Mouse (Mus musculus) kidney, embryonic 14.5 days (tissue): ENCODE data around the gene Tnip3. TPM values are rescaled to one million over a fixed set of nuclear protein-coding genes. Genes with fewer than 3 reads are reported as not detected.

Experiments
- ATAC-seq: fragments of 200-750 bp; cut with Nextera tagmentation; 2 replicates; pipeline ENCODE4 v1.8.0; 2017; ENCODE audit warnings: moderate number of reproducible peaks, mild to moderate bottlenecking, moderate TSS enrichment, moderate library complexity; ENCODE audit not compliant: low FRiP score, low TSS enrichment
- H3K27ac ChIP-seq: fragments of 300-500 bp; sonication (generic); 2 replicates; pipeline ENCODE4 v1.5.1; 2014; ENCODE audit warnings: low read depth, mild to moderate bottlenecking, low read length, moderate library complexity, mixed read lengths
- H3K27me3 ChIP-seq: fragments of 300-500 bp; sonication (generic); 2 replicates; pipeline ENCODE4 v1.6.1; 2014; ENCODE audit warnings: mild to moderate bottlenecking, low read length; ENCODE audit not compliant: control insufficient read depth, insufficient read depth
- H3K36me3 ChIP-seq: fragments of 300-500 bp; sonication (generic); 2 replicates; pipeline ENCODE4 v1.6.1; 2014; ENCODE audit warnings: low read length, mixed read lengths; ENCODE audit not compliant: control insufficient read depth, insufficient read depth
- H3K4me1 ChIP-seq: fragments of 300-500 bp; sonication (generic); 2 replicates; pipeline ENCODE4 v1.6.1; 2014; ENCODE audit warnings: low read length, mixed read lengths; ENCODE audit not compliant: control insufficient read depth, insufficient read depth
- H3K4me2 ChIP-seq: fragments of 300-500 bp; sonication (generic); replicated peaks from 2 replicates; pipeline ENCODE4 v1.6.1; 2014; ENCODE audit warnings: low read depth, mild to moderate bottlenecking, low read length
- H3K4me3 ChIP-seq: fragments of 300-500 bp; sonication (generic); 2 replicates; pipeline ENCODE4 v1.5.1; 2014; ENCODE audit warnings: mild to moderate bottlenecking, low read length
- H3K9ac ChIP-seq: fragments of 300-500 bp; sonication (generic); 2 replicates; pipeline ENCODE4 v1.6.1; 2014; ENCODE audit warnings: low read depth, mild to moderate bottlenecking, low read length, moderate library complexity
- H3K9me3 ChIP-seq: fragments of 300-500 bp; sonication (generic); 2 replicates; pipeline ENCODE4 v1.6.1; 2016; ENCODE audit warnings: low read length; ENCODE audit not compliant: control insufficient read depth
- WGBS: fragments of 180-500 bp; shearing (Covaris S2); extraction: QIAGEN DNeasy Blood & Tissue Kit; methylation state at CpG from one replicate; pipeline ENCODE4 v1.1.7; 2014; 5-methylcytosine and 5-hydroxymethylcytosine counted together
- polyA plus RNA-seq: library from polyadenylated mRNA; unstranded; fragments of >200 nt; fragmentation: Nextera tagmentation; extraction: Ambion mirVana; gene quantifications from 2 replicates; pipeline ENCODE4 v1.2.1, GENCODE M21; 2014

Tnip3 gene
- polyA plus RNA-seq, 1 experiment from 2014 or later, result not detected

DNA sequence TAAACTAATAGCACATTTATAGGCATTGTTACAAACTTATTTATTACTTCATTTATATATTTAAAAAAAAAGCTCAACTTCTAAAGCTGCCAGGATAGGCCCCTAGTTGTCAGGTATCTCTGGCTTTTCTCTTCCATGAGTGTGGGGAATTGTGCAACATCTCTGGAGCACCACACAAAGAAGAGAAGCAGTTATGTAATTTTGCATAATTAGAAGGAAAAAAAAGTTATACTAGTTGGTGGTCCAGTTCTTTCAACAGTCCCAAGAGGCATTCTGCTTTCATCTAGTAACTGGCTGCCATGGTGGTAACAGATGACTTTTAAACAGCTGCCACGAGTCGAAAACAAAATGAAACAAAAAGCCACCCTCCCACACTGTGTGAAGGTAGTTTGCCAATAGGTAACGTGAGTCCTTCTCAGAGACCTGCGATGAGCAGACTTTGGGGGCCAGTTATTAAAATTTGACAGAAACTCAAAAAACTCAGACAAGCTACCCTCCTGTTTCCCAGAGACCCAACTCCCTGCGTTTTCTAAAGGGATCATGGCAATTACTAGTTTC, 12.3 kb downstream of the Tnip3 start:
- Histone ChIP-seq H3K9me3 (no peaks in the 10 kb centered on the region), H3K9ac (no peak overlapping the region), H3K27ac (no peak overlapping the region), H3K4me2 (no peak overlapping the region), H3K4me3 (no peak overlapping the region), H3K36me3 (no peaks in the 10 kb centered on the region), H3K4me1 (no peaks in the 10 kb centered on the region), H3K27me3 (no peaks in the 10 kb centered on the region)
- no peak for ATAC-seq
- 55% methylated on average over 5 of the region's 5 CpGs for WGBS

DNA sequence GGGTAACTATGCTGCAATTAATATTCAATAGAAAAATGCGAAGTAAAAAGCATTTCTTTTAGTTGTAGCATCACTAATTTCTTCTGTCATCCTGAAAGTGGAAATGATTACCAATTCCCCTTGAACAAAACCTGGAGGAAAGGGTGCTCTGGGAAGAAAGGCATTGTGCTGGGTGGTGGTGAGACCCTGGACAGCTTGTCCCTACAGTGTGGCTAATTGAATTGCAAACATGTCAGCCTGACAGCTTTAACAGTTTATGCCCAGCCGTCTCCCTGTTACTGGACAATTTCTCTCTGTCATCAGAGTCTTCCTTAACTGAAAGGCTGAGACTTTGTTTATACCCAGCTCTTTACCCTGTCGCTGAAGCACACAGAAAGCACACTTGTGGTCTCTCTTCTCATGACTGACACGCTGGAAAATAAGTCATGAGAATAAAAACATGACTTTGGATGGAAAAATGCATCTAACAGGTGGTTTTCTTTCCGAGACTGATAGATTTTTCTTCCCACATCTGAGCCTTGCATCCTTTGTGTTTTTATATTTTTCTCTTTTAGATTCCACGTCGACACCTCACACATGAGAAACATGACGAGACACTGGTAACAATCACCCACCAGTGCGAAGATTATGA, 13.0 kb downstream of the Tnip3 start:
- no peak overlapping the region for H3K4me3 ChIP-seq
- H3K9ac ChIP-seq, result no peak overlapping the region
- 69% methylated on average over 9 of the region's 9 CpGs for WGBS
- no peaks in the 10 kb centered on the region for H3K9me3 ChIP-seq
- no peaks in the 10 kb centered on the region for H3K27me3 ChIP-seq
- H3K4me2 ChIP-seq, result no peak overlapping the region
- H3K27ac ChIP-seq, result no peak overlapping the region
- H3K36me3 ChIP-seq, result no peaks in the 10 kb centered on the region
- no peaks in the 10 kb centered on the region for H3K4me1 ChIP-seq
- no peak for ATAC-seq

- H3K27me3 ChIP-seq, result no peaks in the 10 kb centered on the region
- 72% methylated on average over 3 of the region's 3 CpGs for WGBS
- H3K4me3 ChIP-seq, result no peak overlapping the region
- no peaks in the 10 kb centered on the region for H3K36me3 ChIP-seq
- no peak overlapping the region for H3K27ac ChIP-seq
- no peak for ATAC-seq
- no peak overlapping the region for H3K4me2 ChIP-seq
- no peaks in the 10 kb centered on the region for H3K9me3 ChIP-seq
- H3K9ac ChIP-seq, result no peak overlapping the region
- H3K4me1 ChIP-seq, result no peaks in the 10 kb centered on the region
Observed at GRCm38 (mm10) chr6:65538921-65539320, 13.8 kb downstream of the Tnip3 start.

GRCm38 (mm10) chr6:65540138-65540537, 15.0 kb downstream of the Tnip3 start:
- no peaks in the 10 kb centered on the region for H3K9me3 ChIP-seq
- no peak overlapping the region for H3K4me3 ChIP-seq
- H3K4me1 ChIP-seq, result no peaks in the 10 kb centered on the region
- H3K27me3 ChIP-seq, result no peaks in the 10 kb centered on the region
- no peak for ATAC-seq
- H3K27ac ChIP-seq, result no peak overlapping the region
- 64% methylated on average over 2 of the region's 2 CpGs for WGBS
- H3K4me2 ChIP-seq, result no peak overlapping the region
- H3K9ac ChIP-seq, result no peak overlapping the region
- H3K36me3 ChIP-seq, result no peaks in the 10 kb centered on the region

DNA sequence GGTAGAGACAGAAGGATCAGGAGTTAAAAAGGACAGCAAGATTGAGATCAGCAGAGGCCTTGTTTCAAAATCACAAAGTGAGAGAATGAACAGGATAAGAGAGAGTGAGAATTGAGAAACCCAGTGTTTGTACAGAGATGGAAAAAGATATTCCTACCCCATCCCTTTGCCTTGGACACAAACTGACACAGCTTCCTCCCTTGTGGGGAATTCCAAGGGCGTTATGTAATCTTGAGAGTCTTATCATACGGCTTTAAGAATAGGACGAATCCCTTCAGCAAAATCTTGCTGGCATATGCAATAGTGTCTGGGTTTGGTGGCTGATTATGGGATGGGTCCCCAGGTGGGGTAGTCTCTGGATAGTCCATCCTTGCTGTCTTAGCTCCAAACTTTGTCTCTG, 16.0 kb downstream of the Tnip3 start:
- Histone ChIP-seq H3K9me3 (no peaks in the 10 kb centered on the region), H3K4me1 (no peaks in the 10 kb centered on the region), H3K27me3 (no peaks in the 10 kb centered on the region), H3K36me3 (no peaks in the 10 kb centered on the region), H3K9ac (no peak overlapping the region), H3K27ac (no peak overlapping the region), H3K4me3 (no peak overlapping the region), H3K4me2 (no peak overlapping the region)
- WGBS, result 89% methylated on average over 3 of the region's 3 CpGs
- no peak for ATAC-seq

DNA sequence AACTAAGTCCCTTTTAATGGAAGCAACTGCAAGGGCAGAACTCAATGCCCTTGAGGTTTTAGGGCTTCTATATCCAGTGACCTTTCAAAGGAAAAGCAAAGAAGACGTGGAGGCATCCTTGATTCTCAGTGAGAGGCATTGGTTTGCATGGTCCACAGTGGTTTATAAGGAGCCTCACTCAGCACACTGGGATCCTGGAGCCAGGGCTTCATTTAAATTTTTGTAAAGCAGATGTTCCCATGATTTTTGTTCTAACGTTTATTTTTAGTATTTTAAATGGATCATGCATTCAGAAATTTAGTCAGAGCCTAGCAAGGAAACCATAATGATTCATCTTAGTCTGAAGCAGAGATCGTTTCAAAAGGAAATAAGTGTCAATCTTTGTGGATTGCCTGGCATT, 17.3 kb downstream of the Tnip3 start:
- ATAC-seq, result no peak
- no peak overlapping the region for H3K4me3 ChIP-seq
- 36% methylated on average over 3 of the region's 3 CpGs for WGBS

DNA sequence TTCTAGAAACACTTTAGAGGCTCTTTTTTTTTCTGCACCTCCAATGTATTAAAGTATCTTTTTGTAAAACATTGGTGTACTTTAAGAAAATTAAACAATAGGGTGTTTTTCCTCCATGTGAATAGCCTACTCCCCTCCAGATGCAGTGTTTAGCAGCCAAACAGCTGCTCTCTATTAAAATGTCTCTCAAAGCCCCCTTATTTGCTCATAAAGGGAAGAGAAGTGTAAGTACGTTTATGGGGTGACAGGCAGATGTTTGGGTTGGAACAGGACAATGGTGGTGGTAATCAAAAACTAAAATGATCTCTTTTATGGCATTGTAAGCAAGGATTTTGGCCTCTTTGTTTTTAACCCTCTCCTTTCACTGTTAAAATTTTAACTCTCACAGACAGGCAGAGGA, 17.8 kb downstream of the Tnip3 start:
- Histone ChIP-seq H3K4me1 (no peaks in the 10 kb centered on the region), H3K9me3 (no peaks in the 10 kb centered on the region), H3K4me2 (no peak overlapping the region), H3K27ac (no peak overlapping the region), H3K4me3 (no peak overlapping the region), H3K27me3 (no peaks in the 10 kb centered on the region), H3K9ac (no peak overlapping the region), H3K36me3 (no peaks in the 10 kb centered on the region)
- ATAC-seq, result no peak
- WGBS, result 24% methylated on average over 1 of the region's 1 CpGs

More for the DNA sequence above, 17.3 kb downstream of the Tnip3 start:
- no peaks in the 10 kb centered on the region for H3K4me1 ChIP-seq
- no peak overlapping the region for H3K9ac ChIP-seq
- no peak overlapping the region for H3K4me2 ChIP-seq
- no peaks in the 10 kb centered on the region for H3K27me3 ChIP-seq
- no peaks in the 10 kb centered on the region for H3K36me3 ChIP-seq
- no peaks in the 10 kb centered on the region for H3K9me3 ChIP-seq
- no peak overlapping the region for H3K27ac ChIP-seq

GRCm38 (mm10) chr6:65563887-65564656, 39.0 kb downstream of the Tnip3 start:
- ATAC-seq, result no peak
- no peak overlapping the region for H3K9ac ChIP-seq
- WGBS, result 81% methylated on average over 3 of the region's 3 CpGs
- H3K4me3 ChIP-seq, result no peak overlapping the region
- no peaks in the 10 kb centered on the region for H3K4me1 ChIP-seq
- no peaks in the 10 kb centered on the region for H3K9me3 ChIP-seq
- H3K27me3 ChIP-seq, result no peaks in the 10 kb centered on the region
- no peak overlapping the region for H3K4me2 ChIP-seq
- H3K36me3 ChIP-seq, result no peaks in the 10 kb centered on the region
- no peak overlapping the region for H3K27ac ChIP-seq

DNA sequence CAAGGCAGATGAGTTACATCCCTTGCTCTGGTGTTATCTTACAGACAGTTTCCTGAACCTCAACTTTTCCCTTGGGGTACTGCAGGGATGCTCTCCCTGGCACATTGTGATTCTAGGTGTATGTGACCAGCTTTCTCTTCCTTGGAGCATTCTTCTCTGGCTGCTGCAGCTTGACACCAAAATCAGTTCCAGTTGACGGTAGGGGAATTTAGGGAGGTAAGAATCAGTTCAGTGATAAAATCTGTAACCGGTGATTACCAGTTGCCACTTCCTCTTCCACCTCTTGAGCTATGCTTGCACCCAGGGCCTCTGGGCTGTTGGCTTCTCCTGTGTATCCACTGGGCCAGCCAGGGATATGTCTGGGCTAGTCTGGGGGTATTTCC, 39.5 kb downstream of the Tnip3 start:
- Histone ChIP-seq H3K27me3 (no peaks in the 10 kb centered on the region), H3K27ac (no peak overlapping the region), H3K4me2 (no peak overlapping the region), H3K4me1 (no peaks in the 10 kb centered on the region), H3K4me3 (no peak overlapping the region), H3K9ac (no peak overlapping the region), H3K9me3 (no peaks in the 10 kb centered on the region), H3K36me3 (no peaks in the 10 kb centered on the region)
- 33% methylated on average over 2 of the region's 2 CpGs for WGBS
- no peak for ATAC-seq
